ENCODE assay signal across 8 mouse cellular contexts in the genomic region with DNA sequence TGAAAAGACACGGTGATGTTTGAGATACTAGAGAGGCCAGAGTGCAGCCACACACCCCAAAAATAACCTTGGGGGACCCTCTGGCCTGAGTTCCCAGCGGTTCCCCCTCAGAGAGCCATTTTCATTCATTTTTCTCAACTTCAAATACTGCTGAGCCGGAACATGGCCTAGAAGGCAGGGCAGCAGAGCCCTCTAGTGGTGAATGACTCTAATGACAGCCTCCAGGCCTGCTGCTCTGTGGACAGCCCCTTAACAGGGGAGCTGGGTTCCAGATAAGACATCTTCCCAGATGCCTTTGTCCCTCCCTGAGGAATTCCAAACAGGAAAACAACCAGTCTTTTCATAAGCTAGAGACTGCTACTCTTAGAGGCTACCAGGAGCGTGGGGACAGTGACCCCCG. TPM values are rescaled to one million over a fixed set of nuclear protein-coding genes. Genes with fewer than 3 reads are reported as not detected.
DNase-seq lines count a peak whose midpoint lies in the region; ATAC-seq and TF ChIP-seq lines count a peak whose summit lies in the region.

No protein-coding gene starts in this region.

- no peak overlapping the region for H3K4me2 ChIP-seq in embryonic facial prominence, embryonic 14.5 days (ENCODE audit: low read depth, low read length)
- no peak overlapping the region for H3K4me2 ChIP-seq in hindbrain, embryonic 16.5 days (ENCODE audit: low read length)
- no peak overlapping the region for H3K4me2 ChIP-seq in liver, embryonic 11.5 days
- no peak overlapping the region for H3K4me2 ChIP-seq in neural tube, embryonic 11.5 days (ENCODE audit: low read depth)

- peaks cover 2% of the 10 kb centered on the region; the same call in 1 of the 2 replicates for H3K4me1 ChIP-seq in embryonic facial prominence, embryonic 14.5 days (ENCODE audit: control insufficient read depth, insufficient read depth, low read length)
- H3K4me1 ChIP-seq in hindbrain, embryonic 16.5 days (ENCODE audit: control insufficient read depth, insufficient read depth, low read depth, low read length): peaks cover 11% of the 10 kb centered on the region
- H3K4me1 ChIP-seq in liver, embryonic 11.5 days (replicated peaks; ENCODE audit: control insufficient read depth, insufficient read depth, low read length): peaks cover 3% of the 10 kb centered on the region; the same call in 1 of the 2 replicates
- H3K4me1 ChIP-seq in neural tube, embryonic 11.5 days (ENCODE audit: control insufficient read depth, insufficient read depth, low read length): peaks cover 19% of the 10 kb centered on the region

- H3K9ac ChIP-seq in embryonic facial prominence, embryonic 14.5 days (ENCODE audit: low read depth, low read length): no peak overlapping the region
- no peak overlapping the region for H3K9ac ChIP-seq in hindbrain, embryonic 16.5 days (ENCODE audit: low read depth, low read length)
- H3K9ac ChIP-seq in liver, embryonic 11.5 days (ENCODE audit: low read depth, low read length): no peak overlapping the region
- H3K9ac ChIP-seq in neural tube, embryonic 11.5 days (ENCODE audit: low read length): no peak overlapping the region

- H3K9me3 ChIP-seq in embryonic facial prominence, embryonic 14.5 days (ENCODE audit: control insufficient read depth, low read length): no peaks in the 10 kb centered on the region
- H3K9me3 ChIP-seq in hindbrain, embryonic 16.5 days (ENCODE audit: control insufficient read depth, low read length): no peaks in the 10 kb centered on the region
- H3K9me3 ChIP-seq in liver, embryonic 11.5 days (ENCODE audit: control insufficient read depth, low read length): no peaks in the 10 kb centered on the region
- H3K9me3 ChIP-seq in neural tube, embryonic 11.5 days (ENCODE audit: control insufficient read depth, low read length): no peaks in the 10 kb centered on the region

- no peak overlapping the region for H3K4me3 ChIP-seq in layer of hippocampus, adult 2 months
- no peak overlapping the region for H3K4me3 ChIP-seq in embryonic facial prominence, embryonic 14.5 days (ENCODE audit: low read depth, low read length)
- H3K4me3 ChIP-seq in hindbrain, embryonic 16.5 days (ENCODE audit: low read length): no peak overlapping the region
- no peak overlapping the region for H3K4me3 ChIP-seq in liver, embryonic 11.5 days (ENCODE audit: low read depth, low read length)
- H3K4me3 ChIP-seq in neural tube, embryonic 11.5 days (ENCODE audit: low read depth, low read length): no peak overlapping the region

- peak; percentile 100 for TF ChIP-seq CTCF in layer of hippocampus, adult 2 months (conservative IDR thresholded peaks at IDR 0.05)

- H3K36me3 ChIP-seq in embryonic facial prominence, embryonic 14.5 days (ENCODE audit: control insufficient read depth, insufficient read depth, low read length): peaks cover 7% of the 10 kb centered on the region; the same call in 1 of the 2 replicates
- no peaks in the 10 kb centered on the region for H3K36me3 ChIP-seq in hindbrain, embryonic 16.5 days (ENCODE audit: control insufficient read depth, insufficient read depth, low read length)
- no peaks in the 10 kb centered on the region; the same call in 1 of the 2 replicates for H3K36me3 ChIP-seq in liver, embryonic 11.5 days (ENCODE audit: control insufficient read depth, insufficient read depth, low read length)
- no peaks in the 10 kb centered on the region; the same call in 1 of the 2 replicates for H3K36me3 ChIP-seq in neural tube, embryonic 11.5 days (ENCODE audit: control insufficient read depth, insufficient read depth, low read length)

- H3K27ac ChIP-seq in layer of hippocampus, adult 2 months: no peak overlapping the region
- H3K27ac ChIP-seq in embryonic facial prominence, embryonic 14.5 days (replicated peaks; ENCODE audit: low read depth, low read length): no peak overlapping the region
- no peak overlapping the region for H3K27ac ChIP-seq in hindbrain, embryonic 16.5 days (ENCODE audit: low read depth, low read length)
- H3K27ac ChIP-seq in liver, embryonic 11.5 days (ENCODE audit: low read depth, low read length): no peak overlapping the region
- no peak overlapping the region for H3K27ac ChIP-seq in neural tube, embryonic 11.5 days (ENCODE audit: low read depth, low read length)

- peak; percentile 54; the same call in 1 of the 2 replicates for ATAC-seq in embryonic facial prominence, embryonic 14.5 days (ENCODE audit: low read depth)
- peak; percentile 62 for ATAC-seq in hindbrain, embryonic 16.5 days
- peak; percentile 32; the same call in 1 of the 2 replicates for ATAC-seq in liver, embryonic 11.5 days (replicated peaks; ENCODE audit: low FRiP score)
- ATAC-seq in neural tube, embryonic 11.5 days (ENCODE audit: insufficient read depth, low FRiP score, low TSS enrichment): peak; percentile 62; the same call in 1 of the 2 replicates

- DNase-seq in layer of hippocampus, adult 2 months (ENCODE audit: low spot score in 2 of 2): peak; percentile 47 to 68
- DNase-seq in layer of hippocampus, adult 9-11 months: no peak
- peak; percentile 64 for DNase-seq in adrenal gland, postnatal 14 days
- DNase-seq in embryonic facial prominence, embryonic 14.5 days (ENCODE audit: low spot score): peak; percentile 83
- peak; percentile 60 for DNase-seq in liver, embryonic 11.5 days (ENCODE audit: low spot score)
- peak; percentile 82 for DNase-seq in neural tube, embryonic 11.5 days (ENCODE audit: low spot score)
- DNase-seq in thymus, postnatal 36 days: peak; percentile 33 to 35

- no peaks in the 10 kb centered on the region for H3K27me3 ChIP-seq in embryonic facial prominence, embryonic 14.5 days (replicated peaks; ENCODE audit: control insufficient read depth, insufficient read depth, low read length)
- no peaks in the 10 kb centered on the region; the same call in 1 of the 2 replicates for H3K27me3 ChIP-seq in hindbrain, embryonic 16.5 days (replicated peaks; ENCODE audit: control insufficient read depth, insufficient read depth, low read length)
- no peaks in the 10 kb centered on the region for H3K27me3 ChIP-seq in liver, embryonic 11.5 days (replicated peaks; ENCODE audit: control insufficient read depth, insufficient read depth, low read length)
- H3K27me3 ChIP-seq in neural tube, embryonic 11.5 days (ENCODE audit: control insufficient read depth, insufficient read depth, low read length): no peaks in the 10 kb centered on the region

- WGBS in embryonic facial prominence, embryonic 14.5 days: 21% methylated on average over 5 of the region's 5 CpGs
- 24% methylated on average over 5 of the region's 5 CpGs for WGBS in hindbrain, embryonic 16.5 days
- 18% methylated on average over 5 of the region's 5 CpGs for WGBS in liver, embryonic 11.5 days
- 25% methylated on average over 5 of the region's 5 CpGs for WGBS in neural tube, embryonic 11.5 days

RNA-seq across cellular contexts. Expression of gene Sap30l, which starts 23.1 kb away (rescaled TPM):
- 10 to 100 TPM; 50.6 to 54.6 TPM for total RNA-seq in layer of hippocampus, adult 2 months (2021)
- total RNA-seq in adrenal gland, postnatal 14 days (2021): 47.2 and 48.8 TPM in 2 replicates
- 14.2 and 16.3 TPM in 2 replicates for polyA plus RNA-seq in embryonic facial prominence, embryonic 14.5 days (2014; fragmentation: Nextera tagmentation; extraction: Ambion mirVana)
- polyA plus RNA-seq in hindbrain, embryonic 16.5 days (2015; fragmentation: Nextera tagmentation; extraction: Ambion mirVana): 5.3 TPM in 2 replicates
- 7.5 and 7.8 TPM in 2 replicates for polyA plus RNA-seq in liver, embryonic 11.5 days (2014; fragmentation: Nextera tagmentation; extraction: Ambion mirVana)
- 14.2 and 15.0 TPM in 2 replicates for polyA plus RNA-seq in neural tube, embryonic 11.5 days (2014; fragmentation: Nextera tagmentation; extraction: Ambion mirVana)

RNA-seq across cellular contexts. Expression of gene Hand1, which starts 54.3 kb away (rescaled TPM):
- total RNA-seq in layer of hippocampus, adult 2 months (2021): not detected
- 12.0 and 14.7 TPM in 2 replicates for total RNA-seq in adrenal gland, postnatal 14 days (2021)
- 1.6 and 1.7 TPM in 2 replicates for polyA plus RNA-seq in embryonic facial prominence, embryonic 14.5 days (2014; fragmentation: Nextera tagmentation; extraction: Ambion mirVana)
- polyA plus RNA-seq in hindbrain, embryonic 16.5 days (2015; fragmentation: Nextera tagmentation; extraction: Ambion mirVana): not detected in 2 replicates
- polyA plus RNA-seq in liver, embryonic 11.5 days (2014; fragmentation: Nextera tagmentation; extraction: Ambion mirVana): 9.1 and 11.0 TPM in 2 replicates
- polyA plus RNA-seq in neural tube, embryonic 11.5 days (2014; fragmentation: Nextera tagmentation; extraction: Ambion mirVana): 0.26 and 0.54 TPM in 2 replicates
